Mouse (Mus musculus): ENCODE measurements around the gene Tsc1.

GRCm38 (mm10) chr2:28610716-28611406 is 30.2 kb upstream of the Tsc1 start:
- TF ChIP-seq POLR2A (IDR thresholded peaks at IDR 0.05; ENCODE audit: borderline replicate concordance, insufficient read depth, low read length) (no peak), CTCF (IDR thresholded peaks at IDR 0.05; ENCODE audit: borderline replicate concordance, insufficient read depth, low read depth, low read length) (no peak)

Data from cerebellum, adult 2 months (tissue).